ENCODE assay signal across 8 mouse cellular contexts in the genomic region with DNA sequence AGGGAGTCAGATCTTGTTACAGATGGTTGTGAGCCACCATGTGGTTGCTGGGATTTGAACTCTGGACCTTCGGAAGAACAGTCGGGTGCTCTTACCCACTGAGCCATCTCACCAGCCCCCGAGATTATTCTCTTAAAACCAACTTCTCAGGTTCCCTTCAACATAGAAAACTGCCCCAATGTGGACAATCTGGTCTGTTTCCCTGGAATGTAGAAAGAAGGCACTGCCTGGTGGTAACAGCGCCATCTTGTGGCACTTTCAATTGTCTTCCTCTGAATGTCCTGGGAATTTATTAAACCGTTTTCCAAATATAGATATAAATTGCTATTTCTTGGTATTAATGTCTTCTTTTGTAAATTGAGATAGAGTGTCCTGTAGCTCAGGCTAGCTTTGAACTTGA. TPM values are rescaled to one million over a fixed set of nuclear protein-coding genes. Genes with fewer than 3 reads are reported as not detected.
DNase-seq lines count a peak whose midpoint lies in the region; ATAC-seq and TF ChIP-seq lines count a peak whose summit lies in the region.

No protein-coding gene starts in this region.

- 36% methylated on average over 5 of the region's 5 CpGs for WGBS in kidney, adult 2 months
- WGBS in kidney, embryonic 15.5 days = 48% methylated on average over 5 of the region's 5 CpGs
- whole genome bisulfite sequencing in neural tube, embryonic 11.5 days = 63% methylated on average over 5 of the region's 5 CpGs

- H3K9ac ChIP-seq in kidney, embryonic 15.5 days = no peak overlapping the region
- H3K9ac ChIP-seq in neural tube, embryonic 11.5 days (ENCODE audit: low read length) = no peak overlapping the region

- TF ChIP-seq POLR2A in kidney, adult 2 months (IDR thresholded peaks at IDR 0.05; ENCODE audit: low read depth, low read length) = no peak

- peak; percentile 62 for DNase-seq in kidney, adult 2 months
- no peak for DNase-seq in G1E (ENCODE audit: low spot score)
- peak; percentile 6 for DNase-seq in c-Kit-negative CD71-positive TER-119-positive erythroid progenitor cells, embryonic 14.5 days (ENCODE audit: low read depth, low spot score)
- peak; percentile 65 for DNase-seq in gastrocnemius, adult 2 months
- DNase-seq in layer of hippocampus, postnatal 36 days = peak; percentile 18 to 31
- peak; percentile 51 for DNase-seq in neural tube, embryonic 11.5 days (ENCODE audit: low spot score)

- H3K4me3 ChIP-seq in kidney, adult 2 months (ENCODE audit: insufficient read depth, low read depth, low read length) = no peak overlapping the region
- no peak overlapping the region for H3K4me3 ChIP-seq in kidney, embryonic 15.5 days (replicated peaks)
- H3K4me3 ChIP-seq in G1E (ENCODE audit: low read depth, low read length) = no peak overlapping the region
- H3K4me3 ChIP-seq in gastrocnemius, adult 2 months = no peak overlapping the region
- H3K4me3 ChIP-seq in neural tube, embryonic 11.5 days (ENCODE audit: low read depth, low read length) = no peak overlapping the region

- no peaks in the 10 kb centered on the region for H3K36me3 ChIP-seq in kidney, adult 2 months (ENCODE audit: control insufficient read depth, insufficient read depth, low read length)
- no peaks in the 10 kb centered on the region for H3K36me3 ChIP-seq in kidney, embryonic 15.5 days
- no peaks in the 10 kb centered on the region for H3K36me3 ChIP-seq in G1E (replicated peaks)
- no peaks in the 10 kb centered on the region for H3K36me3 ChIP-seq in neural tube, embryonic 11.5 days (ENCODE audit: control insufficient read depth, insufficient read depth, low read length)

- no peaks in the 10 kb centered on the region for H3K9me3 ChIP-seq in kidney, embryonic 15.5 days (replicated peaks)
- no peaks in the 10 kb centered on the region for H3K9me3 ChIP-seq in G1E (replicated peaks)
- H3K9me3 ChIP-seq in neural tube, embryonic 11.5 days (ENCODE audit: control insufficient read depth, low read length) = no peaks in the 10 kb centered on the region

- H3K4me2 ChIP-seq in kidney, embryonic 15.5 days = no peak overlapping the region
- no peak overlapping the region for H3K4me2 ChIP-seq in neural tube, embryonic 11.5 days (ENCODE audit: low read depth)

- TF ChIP-seq CTCF in kidney, adult 2 months (conservative IDR thresholded peaks at IDR 0.05; ENCODE audit: insufficient read depth, insufficient read length, low read depth, low read length) = peak; percentile 62
- TF ChIP-seq CTCF in G1E (IDR thresholded peaks at IDR 0.05; ENCODE audit: low read depth, low read length) = peak; percentile 45; the same call in 1 of the 2 replicates
- peak; percentile 86 for TF ChIP-seq CTCF in gastrocnemius, adult 2 months (IDR thresholded peaks at IDR 0.05)

- intact Hi-C loops in gastrocnemius, adult 2 months (cut with DNase I) = loop anchor here (1.0 to 5.0 kb wide), 3 partner anchors 53 to 491 kb away; no protein-coding TSS in a partner anchor

- H3K27ac ChIP-seq in kidney, adult 2 months (ENCODE audit: insufficient read depth, low read depth, low read length) = no peak overlapping the region
- H3K27ac ChIP-seq in kidney, embryonic 15.5 days = no peak overlapping the region
- no peak overlapping the region for H3K27ac ChIP-seq in gastrocnemius, adult 2 months
- no peak overlapping the region for H3K27ac ChIP-seq in neural tube, embryonic 11.5 days (ENCODE audit: low read depth, low read length)

- no peaks in the 10 kb centered on the region for H3K27me3 ChIP-seq in kidney, adult 2 months (replicated peaks; ENCODE audit: control insufficient read depth, insufficient read depth, low read length)
- no peaks in the 10 kb centered on the region for H3K27me3 ChIP-seq in kidney, embryonic 15.5 days
- H3K27me3 ChIP-seq in G1E (ENCODE audit: insufficient read depth, low read length) = no peaks in the 10 kb centered on the region
- H3K27me3 ChIP-seq in neural tube, embryonic 11.5 days (ENCODE audit: control insufficient read depth, insufficient read depth, low read length) = no peaks in the 10 kb centered on the region

- no peak for ATAC-seq in kidney, embryonic 15.5 days (replicated peaks; ENCODE audit: low FRiP score)
- no peak for ATAC-seq in G1E (ENCODE audit: extremely low read depth, insufficient number of reproducible peaks, low FRiP score, poor library complexity, severe bottlenecking)
- no peak for ATAC-seq in neural tube, embryonic 11.5 days (ENCODE audit: insufficient read depth, low FRiP score, low TSS enrichment)
- ATAC-seq in erythroblast, adult 5-6 weeks (replicated peaks; ENCODE audit: low FRiP score, poor library complexity, severe bottlenecking) = no peak

- no peaks in the 10 kb centered on the region for H3K4me1 ChIP-seq in kidney, adult 2 months (ENCODE audit: control insufficient read depth, insufficient read depth, low read length)
- no peaks in the 10 kb centered on the region for H3K4me1 ChIP-seq in kidney, embryonic 15.5 days
- H3K4me1 ChIP-seq in G1E (ENCODE audit: insufficient read depth, low read depth, low read length) = peaks cover 46% of the 10 kb centered on the region
- H3K4me1 ChIP-seq in neural tube, embryonic 11.5 days (ENCODE audit: control insufficient read depth, insufficient read depth, low read length) = no peaks in the 10 kb centered on the region

RNA-seq across cellular contexts. Expression of a gene that starts 4.0 kb away (rescaled TPM):
- polyA plus RNA-seq in kidney, adult 2 months (2012; rRNA removed) = 0.10 and 0.11 TPM in 2 replicates
- 0.19 and 1.4 TPM in 2 replicates for polyA plus RNA-seq in kidney, embryonic 15.5 days (2015; fragmentation: Nextera tagmentation; extraction: Ambion mirVana)
- total RNA-seq in G1E (2014; fragmentation: Nextera tagmentation) (2.7 and 2.9 TPM in 2 replicates), G1E (2017) (6.4 and 6.9 TPM in 2 replicates)
- 0.17 and 0.21 TPM in 2 replicates for polyA plus RNA-seq in G1E (2012)
- total RNA-seq in gastrocnemius, adult 2 months (2021) = not detected
- not detected for total RNA-seq in layer of hippocampus, postnatal 36 days (2021)
- polyA plus RNA-seq in neural tube, embryonic 11.5 days (2014; fragmentation: Nextera tagmentation; extraction: Ambion mirVana) = 0.20 and 0.23 TPM in 2 replicates
- 7.9 and 9.2 TPM in 2 replicates for total RNA-seq in erythroblast, adult 5-6 weeks (2015; ENCODE audit: low replicate concordance)
- total RNA-seq in erythroblast, adult 5-6 weeks (2017; ENCODE audit: low replicate concordance) = 4.4 and 6.6 TPM in 2 replicates

RNA-seq across cellular contexts. Expression of a gene that starts 31.6 kb away (rescaled TPM):
- 145 TPM in 2 replicates for polyA plus RNA-seq in kidney, adult 2 months (2012; rRNA removed)
- polyA plus RNA-seq in kidney, embryonic 15.5 days (2015; fragmentation: Nextera tagmentation; extraction: Ambion mirVana) = 44.4 and 46.9 TPM in 2 replicates
- 0.24 and 5.6 TPM in 2 replicates for total RNA-seq in G1E (2014; fragmentation: Nextera tagmentation)
- total RNA-seq in G1E (2017) = 0.46 and 1.2 TPM in 2 replicates
- polyA plus RNA-seq in G1E (2012) = 0.04 and 0.14 TPM in 2 replicates
- 10 to 100 TPM; 73.9 to 88.3 TPM for total RNA-seq in gastrocnemius, adult 2 months (2021)
- 10 to 100 TPM; 40.7 to 42.7 TPM for total RNA-seq in layer of hippocampus, postnatal 36 days (2021)
- polyA plus RNA-seq in neural tube, embryonic 11.5 days (2014; fragmentation: Nextera tagmentation; extraction: Ambion mirVana) = 31.5 and 32.4 TPM in 2 replicates
- 4.6 and 25.6 TPM in 2 replicates for total RNA-seq in erythroblast, adult 5-6 weeks (2015; ENCODE audit: low replicate concordance)
- total RNA-seq in erythroblast, adult 5-6 weeks (2017; ENCODE audit: low replicate concordance) = 2.2 and 8.2 TPM in 2 replicates
